Mouse (Mus musculus) neutrophil, adult 83 days (primary cell): ENCODE results near the gene Gm10031. TPM values are rescaled to one million over a fixed set of nuclear protein-coding genes. Genes with fewer than 3 reads are reported as not detected.

Experiments used
- total RNA-seq, 2 experiments: library from RNA; stranded (reverse); gene quantifications; one replicate each; pipeline ENCODE4 v1.2.4; 2023

Gene Gm10031
- 10 to 100 TPM; 24.6 to 26.8 TPM for total RNA-seq

DNA sequence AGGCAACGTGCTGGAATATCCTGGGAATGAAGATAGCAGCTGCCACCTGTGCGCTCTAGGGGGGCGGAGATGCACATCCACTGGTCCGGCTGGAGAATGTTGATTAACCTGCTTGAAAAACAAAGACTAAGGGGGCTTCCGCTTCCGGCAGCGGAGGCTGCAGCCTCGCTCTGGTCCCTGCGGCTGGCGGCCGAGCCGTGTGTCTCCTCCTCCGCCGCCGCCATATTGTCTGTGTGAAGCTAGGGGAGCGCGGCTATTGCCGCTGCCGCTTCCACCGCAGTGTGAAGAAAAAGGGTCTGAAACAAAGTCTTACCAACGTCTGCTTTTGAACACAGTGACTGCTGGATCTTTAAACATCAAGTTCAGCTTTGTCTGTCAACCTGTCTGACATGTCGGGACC is at the start of gene Gm10031:
Gene Gm10031 (plus strand): TSS at position 171 of the 400 bp plus-strand sequence.

DNA sequence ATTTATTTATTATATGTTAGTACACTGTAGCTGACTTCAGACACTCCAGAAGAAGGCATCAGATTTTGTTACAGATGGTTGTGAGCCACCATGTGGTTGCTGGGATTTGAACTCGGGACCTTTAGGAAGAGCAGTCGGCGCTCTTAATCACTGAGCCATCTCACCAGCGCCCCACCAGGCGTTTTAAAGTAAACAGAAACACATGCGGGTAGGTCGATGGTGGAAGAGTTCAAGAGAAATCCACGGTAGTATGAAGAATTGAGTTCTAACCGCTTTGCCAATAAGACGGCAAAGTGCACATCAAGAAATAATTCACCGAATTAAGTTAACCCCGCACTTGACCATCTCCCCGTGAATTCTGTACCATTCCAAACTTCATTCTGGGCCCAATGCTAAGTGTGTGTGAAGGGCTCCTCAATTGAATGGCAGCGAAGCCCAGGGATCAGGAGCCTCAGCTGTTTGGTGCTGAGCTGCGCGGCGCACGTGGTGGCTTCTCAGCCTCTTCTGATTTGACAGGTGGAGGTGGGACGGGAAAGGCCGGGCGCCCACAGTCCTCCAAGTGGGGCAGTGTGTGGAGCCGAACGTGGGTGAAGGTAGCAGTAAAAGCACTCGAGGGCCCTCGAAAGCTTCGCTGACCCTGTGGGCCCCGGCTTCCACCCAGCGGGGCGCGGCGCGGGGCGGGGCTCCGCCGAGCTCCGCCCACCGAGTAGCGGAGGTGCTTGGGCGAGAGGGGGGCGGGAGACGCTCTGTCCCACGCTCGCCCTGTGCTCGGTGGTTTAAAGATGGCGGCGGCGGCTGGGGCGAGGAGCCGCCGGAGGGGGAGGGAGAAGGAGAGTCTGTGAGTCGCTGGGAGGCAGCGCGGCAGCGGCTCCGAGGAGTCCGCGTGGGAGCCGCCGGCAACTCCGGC is 34.5 kb downstream of the Gm10031 start, which contains the start of gene Abl2:
Gene Abl2 (plus strand): TSS at position 763 of the 907 bp plus-strand sequence.

Other genes with a start within 250 kb of the Gm10031 start
- not detected for gene Tdrd5, start 220.3 kb upstream of the Gm10031 start, total RNA-seq
- gene Nphs2, start 213.3 kb upstream of the Gm10031 start, total RNA-seq: not detected
- gene Gm2000, start 158.0 kb upstream of the Gm10031 start, total RNA-seq: 100 to 1,000 TPM; 423 to 521 TPM
- gene Axdnd1, start 102.9 kb upstream of the Gm10031 start, total RNA-seq: under 1 TPM; 0.35 to 0.46 TPM
- 100 to 1,000 TPM; 146 to 179 TPM for gene Soat1, start 49.7 kb upstream of the Gm10031 start, total RNA-seq
- gene Abl2, start 34.8 kb downstream of the Gm10031 start, total RNA-seq: 10 to 100 TPM; 12.6 to 12.7 TPM
- 10 to 100 TPM; 14.2 to 18.9 TPM for gene Tor3a, start 150.3 kb downstream of the Gm10031 start, total RNA-seq
- 10 to 100 TPM; 21.4 to 22.6 TPM for gene Fam20b, start 195.1 kb downstream of the Gm10031 start, total RNA-seq